Mouse (Mus musculus) heart, adult 8-10 months (tissue): ENCODE results near the gene Ak1. TPM values are rescaled to one million over a fixed set of nuclear protein-coding genes. Genes with fewer than 3 reads are reported as not detected.

Source experiments
- DNase-seq: peaks from one replicate; pipeline ENCODE4 v3.0.0; 2022; ENCODE audit warnings: low spot score
- microRNA-seq: library from miRNA; unstranded; fragments of <30 nt; microRNA quantifications from one replicate; pipeline ENCODE4 v1.2.0, GENCODE M21; 2022
- total RNA-seq, 4 experiments: library from RNA; stranded (reverse); gene quantifications; 2 replicates each; pipeline ENCODE4 v1.2.4; 2022

Ak1 gene
- total RNA-seq, 4 experiments from 2014 or later, result 656 to 809 (median 697) TPM

GRCm38 (mm10) chr2:32683701-32684100 lies 62.1 kb downstream of the Ak1 start:
- no peak for DNase-seq

Small RNA genes lying within 50 kb of the gene (microRNA-seq; reads per million reads assigned to microRNA genes)
- gene Gm47291 (not detected), gene Mir1954 (not detected)

Other genes starting within 250 kb of the Ak1 start
- gene 1110008P14Rik, start 239.8 kb upstream of the Ak1 start, total RNA-seq, result 10 to 100 TPM; 43.8 to 49.1 (median 45.3) TPM
- gene Lcn2, start 233.5 kb upstream of the Ak1 start, total RNA-seq, result 1 to 10 TPM; 3.7 to 7.2 (median 6.4) TPM
- 10 to 100 TPM; 58.8 to 71.3 (median 63.6) TPM for gene Ptges2, start 225.9 kb upstream of the Ak1 start, total RNA-seq
- 1 to 10 TPM; 3.4 to 4.4 (median 3.5) TPM for gene Naif1, start 171.3 kb upstream of the Ak1 start, total RNA-seq
- 1 to 10 TPM; 6.4 to 7.8 (median 7.0) TPM for gene Slc25a25, start 170.3 kb upstream of the Ak1 start, total RNA-seq
- gene Fam102a, start 86.4 kb upstream of the Ak1 start, total RNA-seq, result 10 to 100 TPM in 1 of 4 experiments, 1 to 10 TPM in 3; 6.8 to 10.9 (median 8.6) TPM
- 10 to 100 TPM; 16.5 to 22.2 (median 18.6) TPM for gene Dpm2, start 50.9 kb upstream of the Ak1 start, total RNA-seq
- under 1 TPM in 1 of 4 experiments, not detected in 3; 0.34 TPM for gene Pip5kl1, start 47.0 kb upstream of the Ak1 start, total RNA-seq
- gene 9430097D07Rik, start 46.1 kb upstream of the Ak1 start, total RNA-seq, result not detected
- gene St6galnac4, start 34.7 kb upstream of the Ak1 start, total RNA-seq, result 10 to 100 TPM; 15.6 to 23.2 (median 20.7) TPM
- 100 to 1,000 TPM; 102 to 131 (median 114) TPM for gene St6galnac6, start 22.0 kb upstream of the Ak1 start, total RNA-seq
- gene Eng, start 24.8 kb downstream of the Ak1 start, total RNA-seq, result 100 to 1,000 TPM; 111 to 143 (median 126) TPM
- gene Fpgs, start 82.4 kb downstream of the Ak1 start, total RNA-seq, result 1 to 10 TPM; 5.5 to 6.0 (median 5.8) TPM
- gene Cdk9, start 91.3 kb downstream of the Ak1 start, total RNA-seq, result 10 to 100 TPM; 23.3 to 27.1 (median 25.7) TPM
- gene Sh2d3c, start 99.3 kb downstream of the Ak1 start, total RNA-seq, result 10 to 100 TPM; 16.4 to 28.8 (median 21.7) TPM
- gene 6330409D20Rik, start 119.3 kb downstream of the Ak1 start, total RNA-seq, result not detected
- 10 to 100 TPM in 1 of 4 experiments, 1 to 10 TPM in 3; 7.8 to 10.1 (median 8.2) TPM for gene Tor2a, start 135.5 kb downstream of the Ak1 start, total RNA-seq
- gene Ttc16, start 153.9 kb downstream of the Ak1 start, total RNA-seq, result under 1 TPM in 1 of 4 experiments, not detected in 3; 0.19 TPM
- gene Ptrh1, start 154.0 kb downstream of the Ak1 start, total RNA-seq, result 1 to 10 TPM; 2.7 to 4.0 (median 3.2) TPM
- not detected for gene Cfap157, start 162.7 kb downstream of the Ak1 start, total RNA-seq
- 10 to 100 TPM in 3 of 4 experiments, 1 to 10 TPM in 1; 8.5 to 10.8 (median 10.5) TPM for gene Stxbp1, start 225.5 kb downstream of the Ak1 start, total RNA-seq